In genomic region chr10:60566369-60567037, GRCm38 (mm10) we compare ENCODE assay signal across 8 mouse cellular contexts.
DNase-seq lines count a peak whose midpoint lies in the region; ATAC-seq and TF ChIP-seq lines count a peak whose summit lies in the region.

No protein-coding gene starts in this region.

- no peak for DNase-seq in heart, adult 9 months (ENCODE audit: low spot score in 2 of 2)
- DNase-seq in brain, adult 2 months (ENCODE audit: low read depth, low spot score) = peak; percentile 10
- no peak for DNase-seq in testis, postnatal 10 days (ENCODE audit: low spot score)
- no peak for DNase-seq in kidney, postnatal 25 days

- TF ChIP-seq CTCF in intestine, postnatal 0 days (IDR thresholded peaks at IDR 0.05; ENCODE audit: low read depth) = no peak

- H3K4me2 ChIP-seq in heart, embryonic 13.5 days = peak overlapping the region; percentile 52
- H3K4me2 ChIP-seq in intestine, postnatal 0 days (replicated peaks; ENCODE audit: low read depth) = 0 out of 2 replicates have a peak overlapping the region, but pooled peaks have one; percentile 27
- H3K4me2 ChIP-seq in midbrain, embryonic 16.5 days (ENCODE audit: low read length) = peak overlapping the region; percentile 39

- peaks cover 39% of the 10 kb centered on the region for H3K4me1 ChIP-seq in heart, embryonic 13.5 days
- H3K4me1 ChIP-seq in intestine, postnatal 0 days (replicated peaks; ENCODE audit: control insufficient read depth, insufficient read depth, low read length) = no peaks in the 10 kb centered on the region
- peaks cover 6% of the 10 kb centered on the region for H3K4me1 ChIP-seq in midbrain, embryonic 16.5 days (ENCODE audit: control insufficient read depth, insufficient read depth, low read length)

- H3K36me3 ChIP-seq in heart, embryonic 13.5 days = no peaks in the 10 kb centered on the region
- H3K36me3 ChIP-seq in intestine, postnatal 0 days (ENCODE audit: control insufficient read depth, insufficient read depth) = no peaks in the 10 kb centered on the region
- H3K36me3 ChIP-seq in midbrain, embryonic 16.5 days (ENCODE audit: control insufficient read depth, insufficient read depth, low read length) = no peaks in the 10 kb centered on the region

- no peak for ATAC-seq in heart, embryonic 13.5 days (ENCODE audit: extremely low read depth, insufficient number of reproducible peaks, low FRiP score, low TSS enrichment)
- ATAC-seq in intestine, postnatal 0 days = no peak
- ATAC-seq in midbrain, embryonic 16.5 days = 0 out of 2 replicates have a peak, but pooled peaks have one; percentile 16
- ATAC-seq in frontal cortex, adult (ENCODE audit: low TSS enrichment) = no peak

- 0 out of 2 replicates have a peak overlapping the region, but pooled peaks have one; percentile 20 for H3K9ac ChIP-seq in heart, embryonic 13.5 days
- H3K9ac ChIP-seq in intestine, postnatal 0 days (ENCODE audit: low read depth, low read length) = no peak overlapping the region
- H3K9ac ChIP-seq in midbrain, embryonic 16.5 days (ENCODE audit: low read depth, low read length) = no peak overlapping the region

- 42% methylated on average over 24 of the region's 24 CpGs for WGBS in heart, embryonic 13.5 days
- WGBS in intestine, postnatal 0 days = 39% methylated on average over 24 of the region's 24 CpGs
- WGBS in midbrain, embryonic 16.5 days = 35% methylated on average over 24 of the region's 24 CpGs

- H3K9me3 ChIP-seq in heart, embryonic 13.5 days = no peaks in the 10 kb centered on the region
- H3K9me3 ChIP-seq in intestine, postnatal 0 days (ENCODE audit: control insufficient read depth) = no peaks in the 10 kb centered on the region
- no peaks in the 10 kb centered on the region for H3K9me3 ChIP-seq in midbrain, embryonic 16.5 days (replicated peaks; ENCODE audit: control insufficient read depth, low read length, poor library complexity, severe bottlenecking)

- H3K27me3 ChIP-seq in heart, embryonic 13.5 days (replicated peaks) = peaks cover 18% of the 10 kb centered on the region
- H3K27me3 ChIP-seq in intestine, postnatal 0 days (replicated peaks; ENCODE audit: control insufficient read depth, insufficient read depth, low read length) = no peaks in the 10 kb centered on the region
- no peaks in the 10 kb centered on the region; the same call in 1 of the 2 replicates for H3K27me3 ChIP-seq in midbrain, embryonic 16.5 days (ENCODE audit: control insufficient read depth, insufficient read depth, low read depth, low read length)

- no peak overlapping the region for H3K27ac ChIP-seq in heart, embryonic 13.5 days (replicated peaks)
- H3K27ac ChIP-seq in intestine, postnatal 0 days (ENCODE audit: low read depth, low read length) = no peak overlapping the region
- no peak overlapping the region for H3K27ac ChIP-seq in midbrain, embryonic 16.5 days (ENCODE audit: low read length)

- H3K4me3 ChIP-seq in heart, embryonic 13.5 days = 0 out of 2 replicates have a peak overlapping the region, but pooled peaks have one; percentile 9
- H3K4me3 ChIP-seq in intestine, postnatal 0 days (ENCODE audit: low read depth, low read length) = no peak overlapping the region
- no peak overlapping the region for H3K4me3 ChIP-seq in midbrain, embryonic 16.5 days (ENCODE audit: low read depth, low read length)
